Mouse (Mus musculus) hindbrain, embryonic 11.5 days (tissue): ENCODE data around the gene Supt5. TPM values are rescaled to one million over a fixed set of nuclear protein-coding genes. Genes with fewer than 3 reads are reported as not detected.

ENCODE experiments used
- ATAC-seq: fragments of 200-750 bp; cut with Nextera tagmentation; 2 replicates; pipeline ENCODE4 v1.8.0; 2017; ENCODE audit warnings: mild to moderate bottlenecking, moderate TSS enrichment, moderate library complexity; ENCODE audit not compliant: low FRiP score
- DNase-seq: peaks from one replicate; pipeline ENCODE4 v3.0.0-alpha.2; 2015; ENCODE audit warnings: low spot score
- H3K27ac ChIP-seq: fragments of 300-500 bp; sonication (generic); 2 replicates; pipeline ENCODE4 v1.5.1; 2014; ENCODE audit warnings: mild to moderate bottlenecking, low read depth, low read length
- H3K27me3 ChIP-seq: fragments of 300-500 bp; sonication (generic); 2 replicates; pipeline ENCODE4 v1.6.1; 2014; ENCODE audit warnings: mild to moderate bottlenecking, low read length, moderate library complexity, mixed read lengths; ENCODE audit not compliant: control insufficient read depth, insufficient read depth
- H3K36me3 ChIP-seq: fragments of 300-500 bp; sonication (generic); 2 replicates; pipeline ENCODE4 v1.6.1; 2014; ENCODE audit warnings: mild to moderate bottlenecking, low read length, moderate library complexity, mixed read lengths; ENCODE audit not compliant: control insufficient read depth, insufficient read depth
- H3K4me1 ChIP-seq: fragments of 300-500 bp; sonication (generic); replicated peaks from 2 replicates; pipeline ENCODE4 v1.6.1; 2014; ENCODE audit warnings: low read length, mixed read lengths; ENCODE audit not compliant: control insufficient read depth, insufficient read depth
- H3K4me2 ChIP-seq: fragments of 300-500 bp; sonication (generic); replicated peaks from 2 replicates; pipeline ENCODE4 v1.6.1; 2014; ENCODE audit warnings: mild to moderate bottlenecking, low read depth, low read length
- H3K4me3 ChIP-seq: fragments of 300-500 bp; sonication (generic); 2 replicates; pipeline ENCODE4 v1.5.1; 2014; ENCODE audit warnings: low read depth, low read length
- H3K9ac ChIP-seq: fragments of 300-500 bp; sonication (generic); 2 replicates; pipeline ENCODE4 v1.6.1; 2014; ENCODE audit warnings: low read depth, low read length
- H3K9me3 ChIP-seq: fragments of 300-500 bp; sonication (generic); 2 replicates; pipeline ENCODE4 v1.6.1; 2016; ENCODE audit warnings: low read length; ENCODE audit not compliant: control insufficient read depth
- WGBS: fragments of 180-500 bp; shearing (Covaris S2); extraction: QIAGEN DNeasy Blood & Tissue Kit; methylation state at CpG from one replicate; pipeline ENCODE4 v1.1.7; 2014; 5-methylcytosine and 5-hydroxymethylcytosine counted together
- polyA plus RNA-seq: library from polyadenylated mRNA; unstranded; fragments of >200 nt; fragmentation: Nextera tagmentation; extraction: Ambion mirVana; gene quantifications from 2 replicates; pipeline ENCODE4 v1.2.1, GENCODE M21; 2014

Supt5 gene
- polyA plus RNA-seq, 1 experiment from 2014 or later: 68.0 TPM

- WGBS: 15% methylated on average over 11 of the region's 11 CpGs
- no peaks in the 10 kb centered on the region for H3K4me1 ChIP-seq
- peaks cover 7% of the 10 kb centered on the region; the same call in 1 of the 2 replicates for H3K36me3 ChIP-seq
- H3K27me3 ChIP-seq: no peaks in the 10 kb centered on the region
- peak overlapping the region; percentile 93 for H3K27ac ChIP-seq
- no peaks in the 10 kb centered on the region for H3K9me3 ChIP-seq
- no peak for ATAC-seq
- DNase-seq: no peak
- H3K9ac ChIP-seq: peak overlapping the region; percentile 91
- peak overlapping the region; percentile 90 for H3K4me3 ChIP-seq
- H3K4me2 ChIP-seq: peak overlapping the region; percentile 89
These were observed 32.5 kb upstream of the Supt5 start for GRCm38 (mm10) chr7:28370977-28371513.

- no peak for DNase-seq
- peak overlapping the region; percentile 90 for H3K4me3 ChIP-seq
- peak overlapping the region; percentile 17; the same call in 1 of the 2 replicates for H3K9ac ChIP-seq
- ATAC-seq: no peak
- WGBS: 93% methylated on average over 14 of the region's 14 CpGs
- H3K4me1 ChIP-seq: no peaks in the 10 kb centered on the region
- H3K27ac ChIP-seq: no peak overlapping the region
- H3K27me3 ChIP-seq: no peaks in the 10 kb centered on the region
- peaks cover 7% of the 10 kb centered on the region; the same call in 1 of the 2 replicates for H3K36me3 ChIP-seq
- peak overlapping the region; percentile 89; the same call in 1 of the 2 replicates for H3K4me2 ChIP-seq
- no peaks in the 10 kb centered on the region for H3K9me3 ChIP-seq
These were observed 31.5 kb upstream of the Supt5 start for GRCm38 (mm10) chr7:28370051-28370450.

- H3K9me3 ChIP-seq: no peaks in the 10 kb centered on the region
- ATAC-seq (no peak), DNase-seq (no peak)
- H3K27ac ChIP-seq: no peak overlapping the region
- WGBS: 94% methylated on average over 16 of the region's 16 CpGs
- no peak overlapping the region for H3K4me3 ChIP-seq
- no peaks in the 10 kb centered on the region for H3K27me3 ChIP-seq
- H3K9ac ChIP-seq: no peak overlapping the region
- peaks cover 10% of the 10 kb centered on the region; the same call in 1 of the 2 replicates for H3K36me3 ChIP-seq
- H3K4me1 ChIP-seq: no peaks in the 10 kb centered on the region
- no peak overlapping the region for H3K4me2 ChIP-seq
These were observed 29.9 kb upstream of the Supt5 start for GRCm38 (mm10) chr7:28368276-28368920.

GRCm38 (mm10) chr7:28367663-28368275 is 29.2 kb upstream of the Supt5 start:
- Histone ChIP-seq H3K36me3 (peaks cover 10% of the 10 kb centered on the region), H3K27ac (no peak overlapping the region), H3K9me3 (no peaks in the 10 kb centered on the region), H3K9ac (no peak overlapping the region), H3K4me3 (no peak overlapping the region), H3K4me2 (no peak overlapping the region), H3K27me3 (no peaks in the 10 kb centered on the region), H3K4me1 (no peaks in the 10 kb centered on the region)
- ATAC-seq (no peak), DNase-seq (no peak)
- 92% methylated on average over 16 of the region's 16 CpGs for WGBS

GRCm38 (mm10) chr7:28362441-28363060 is 24.0 kb upstream of the Supt5 start:
- no peaks in the 10 kb centered on the region for H3K9me3 ChIP-seq
- whole genome bisulfite sequencing: 87% methylated on average over 16 of the region's 16 CpGs
- H3K9ac ChIP-seq: no peak overlapping the region
- DNase-seq (no peak), ATAC-seq (no peak)
- H3K4me3 ChIP-seq: no peak overlapping the region
- H3K27me3 ChIP-seq: no peaks in the 10 kb centered on the region
- peaks cover 21% of the 10 kb centered on the region for H3K36me3 ChIP-seq
- H3K4me1 ChIP-seq: no peaks in the 10 kb centered on the region
- H3K4me2 ChIP-seq: no peak overlapping the region
- no peak overlapping the region for H3K27ac ChIP-seq

GRCm38 (mm10) chr7:28361647-28362341 is 23.2 kb upstream of the Supt5 start:
- WGBS: 92% methylated on average over 19 of the region's 20 CpGs
- no peak for ATAC-seq

GRCm38 (mm10) chr7:28360291-28360690 is 21.7 kb upstream of the Supt5 start:
- WGBS: 93% methylated on average over 6 of the region's 6 CpGs
- Histone ChIP-seq H3K36me3 (peaks cover 21% of the 10 kb centered on the region), H3K27me3 (no peaks in the 10 kb centered on the region), H3K4me2 (no peak overlapping the region), H3K27ac (no peak overlapping the region), H3K4me3 (no peak overlapping the region), H3K9me3 (no peaks in the 10 kb centered on the region), H3K9ac (no peak overlapping the region), H3K4me1 (0 out of 2 replicates have a peak, but pooled peaks cover 2% of the 10 kb centered on the region)
- no peak for DNase-seq
- no peak for ATAC-seq

More at GRCm38 (mm10) chr7:28361647-28362341, 23.2 kb upstream of the Supt5 start:
- no peaks in the 10 kb centered on the region for H3K9me3 ChIP-seq
- H3K4me2 ChIP-seq: no peak overlapping the region
- H3K9ac ChIP-seq: no peak overlapping the region
- DNase-seq: no peak
- peaks cover 21% of the 10 kb centered on the region for H3K36me3 ChIP-seq
- H3K4me1 ChIP-seq: 0 out of 2 replicates have a peak, but pooled peaks cover 2% of the 10 kb centered on the region
- no peak overlapping the region for H3K4me3 ChIP-seq
- H3K27me3 ChIP-seq: no peaks in the 10 kb centered on the region
- no peak overlapping the region for H3K27ac ChIP-seq

- Histone ChIP-seq H3K27me3 (no peaks in the 10 kb centered on the region), H3K9ac (no peak overlapping the region), H3K27ac (no peak overlapping the region), H3K4me3 (no peak overlapping the region), H3K4me2 (no peak overlapping the region), H3K9me3 (no peaks in the 10 kb centered on the region), H3K4me1 (0 out of 2 replicates have a peak, but pooled peaks cover 2% of the 10 kb centered on the region), H3K36me3 (peaks cover 19% of the 10 kb centered on the region)
- 90% methylated on average over 10 of the region's 10 CpGs for WGBS
- DNase-seq (no peak), ATAC-seq (no peak)
These were observed 21.3 kb upstream of the Supt5 start for GRCm38 (mm10) chr7:28359854-28360253.
